Mouse (Mus musculus): ENCODE data around the gene Dkkl1. TPM values are rescaled to one million over a fixed set of nuclear protein-coding genes. Genes with fewer than 3 reads are reported as not detected.

Gene Dkkl1
- polyA plus RNA-seq, 1 experiment from 2014 or later = 3.1 TPM

GRCm38 (mm10) chr7:45191803-45192363 lies 20.1 kb downstream of the Dkkl1 start:
- DNase-seq (ENCODE audit: low spot score) (peak; percentile 34), ATAC-seq (ENCODE audit: insufficient read depth, low FRiP score, low TSS enrichment) (no peak)
- no peak overlapping the region for H3K27ac ChIP-seq (ENCODE audit: low read depth, low read length)
- 0 out of 2 replicates have a peak, but pooled peaks cover 2% of the 10 kb centered on the region for H3K4me1 ChIP-seq (ENCODE audit: control insufficient read depth, insufficient read depth, low read length)
- no peak overlapping the region for H3K9ac ChIP-seq (ENCODE audit: low read length)
- no peaks in the 10 kb centered on the region for H3K36me3 ChIP-seq (ENCODE audit: control insufficient read depth, insufficient read depth, low read length)
- 19% methylated on average over 8 of the region's 8 CpGs for WGBS
- no peak overlapping the region for H3K4me2 ChIP-seq (ENCODE audit: low read depth)
- H3K9me3 ChIP-seq (ENCODE audit: control insufficient read depth, low read length) = no peaks in the 10 kb centered on the region
- peaks cover 7% of the 10 kb centered on the region; the same call in 1 of the 2 replicates for H3K27me3 ChIP-seq (ENCODE audit: control insufficient read depth, insufficient read depth, low read length)
- no peak overlapping the region for H3K4me3 ChIP-seq (ENCODE audit: low read depth, low read length)

GRCm38 (mm10) chr7:45191161-45191560 lies 20.8 kb downstream of the Dkkl1 start:
- DNase-seq (ENCODE audit: low spot score) (no peak), ATAC-seq (ENCODE audit: insufficient read depth, low FRiP score, low TSS enrichment) (no peak)
- no peak overlapping the region for H3K27ac ChIP-seq (ENCODE audit: low read depth, low read length)
- no peak overlapping the region for H3K4me2 ChIP-seq (ENCODE audit: low read depth)
- H3K9ac ChIP-seq (ENCODE audit: low read length) = no peak overlapping the region
- no peaks in the 10 kb centered on the region for H3K9me3 ChIP-seq (ENCODE audit: control insufficient read depth, low read length)
- H3K36me3 ChIP-seq (ENCODE audit: control insufficient read depth, insufficient read depth, low read length) = no peaks in the 10 kb centered on the region
- H3K4me3 ChIP-seq (ENCODE audit: low read depth, low read length) = no peak overlapping the region
- H3K27me3 ChIP-seq (ENCODE audit: control insufficient read depth, insufficient read depth, low read length) = peaks cover 7% of the 10 kb centered on the region; the same call in 1 of the 2 replicates
- 73% methylated on average over 2 of the region's 2 CpGs for WGBS
- 0 out of 2 replicates have a peak, but pooled peaks cover 2% of the 10 kb centered on the region for H3K4me1 ChIP-seq (ENCODE audit: control insufficient read depth, insufficient read depth, low read length)

GRCm38 (mm10) chr7:45190186-45190585 lies 21.8 kb downstream of the Dkkl1 start:
- no peaks in the 10 kb centered on the region for H3K36me3 ChIP-seq (ENCODE audit: control insufficient read depth, insufficient read depth, low read length)
- no peak overlapping the region for H3K9ac ChIP-seq (ENCODE audit: low read length)
- no peaks in the 10 kb centered on the region for H3K9me3 ChIP-seq (ENCODE audit: control insufficient read depth, low read length)
- ATAC-seq (ENCODE audit: insufficient read depth, low FRiP score, low TSS enrichment) = no peak
- H3K4me2 ChIP-seq (ENCODE audit: low read depth) = no peak overlapping the region
- DNase-seq (ENCODE audit: low spot score) = no peak
- 0 out of 2 replicates have a peak, but pooled peaks cover 2% of the 10 kb centered on the region for H3K4me1 ChIP-seq (ENCODE audit: control insufficient read depth, insufficient read depth, low read length)
- no peak overlapping the region for H3K27ac ChIP-seq (ENCODE audit: low read depth, low read length)
- 93% methylated on average over 6 of the region's 6 CpGs for WGBS
- H3K4me3 ChIP-seq (ENCODE audit: low read depth, low read length) = no peak overlapping the region
- peaks cover 11% of the 10 kb centered on the region; the same call in 1 of the 2 replicates for H3K27me3 ChIP-seq (ENCODE audit: control insufficient read depth, insufficient read depth, low read length)

- H3K9me3 ChIP-seq (ENCODE audit: control insufficient read depth, low read length) = no peaks in the 10 kb centered on the region
- H3K4me1 ChIP-seq (ENCODE audit: control insufficient read depth, insufficient read depth, low read length) = 0 out of 2 replicates have a peak, but pooled peaks cover 2% of the 10 kb centered on the region
- 53% methylated on average over 16 of the region's 16 CpGs for WGBS
- H3K4me2 ChIP-seq (ENCODE audit: low read depth) = no peak overlapping the region
- DNase-seq (ENCODE audit: low spot score) = no peak
- no peak overlapping the region for H3K4me3 ChIP-seq (ENCODE audit: low read depth, low read length)
- ATAC-seq (ENCODE audit: insufficient read depth, low FRiP score, low TSS enrichment) = no peak
- H3K27ac ChIP-seq (ENCODE audit: low read depth, low read length) = no peak overlapping the region
- H3K9ac ChIP-seq (ENCODE audit: low read length) = no peak overlapping the region
- no peaks in the 10 kb centered on the region for H3K36me3 ChIP-seq (ENCODE audit: control insufficient read depth, insufficient read depth, low read length)
- H3K27me3 ChIP-seq (ENCODE audit: control insufficient read depth, insufficient read depth, low read length) = peaks cover 16% of the 10 kb centered on the region
These were observed 22.3 kb downstream of the Dkkl1 start for GRCm38 (mm10) chr7:45189600-45189999.

- H3K4me2 ChIP-seq (ENCODE audit: low read depth) = no peak overlapping the region
- 67% methylated on average over 7 of the region's 7 CpGs for WGBS
- H3K4me3 ChIP-seq (ENCODE audit: low read depth, low read length) = no peak overlapping the region
- peaks cover 53% of the 10 kb centered on the region for H3K27me3 ChIP-seq (ENCODE audit: control insufficient read depth, insufficient read depth, low read length)
- H3K9ac ChIP-seq (ENCODE audit: low read length) = no peak overlapping the region
- no peaks in the 10 kb centered on the region for H3K9me3 ChIP-seq (ENCODE audit: control insufficient read depth, low read length)
- ATAC-seq (ENCODE audit: insufficient read depth, low FRiP score, low TSS enrichment) = no peak
- no peaks in the 10 kb centered on the region for H3K36me3 ChIP-seq (ENCODE audit: control insufficient read depth, insufficient read depth, low read length)
- no peak overlapping the region for H3K27ac ChIP-seq (ENCODE audit: low read depth, low read length)
- DNase-seq (ENCODE audit: low spot score) = no peak
- peaks cover 8% of the 10 kb centered on the region; the same call in 1 of the 2 replicates for H3K4me1 ChIP-seq (ENCODE audit: control insufficient read depth, insufficient read depth, low read length)
These were observed 26.0 kb downstream of the Dkkl1 start for GRCm38 (mm10) chr7:45185921-45186320.

GRCm38 (mm10) chr7:45183672-45184071 lies 28.3 kb downstream of the Dkkl1 start:
- Histone ChIP-seq H3K36me3 (ENCODE audit: control insufficient read depth, insufficient read depth, low read length) (no peaks in the 10 kb centered on the region), H3K4me2 (ENCODE audit: low read depth) (no peak overlapping the region), H3K9ac (ENCODE audit: low read length) (no peak overlapping the region), H3K4me3 (ENCODE audit: low read depth, low read length) (no peak overlapping the region), H3K27ac (ENCODE audit: low read depth, low read length) (no peak overlapping the region), H3K4me1 (ENCODE audit: control insufficient read depth, insufficient read depth, low read length) (peaks cover 8% of the 10 kb centered on the region; the same call in 1 of the 2 replicates), H3K9me3 (ENCODE audit: control insufficient read depth, low read length) (no peaks in the 10 kb centered on the region), H3K27me3 (ENCODE audit: control insufficient read depth, insufficient read depth, low read length) (peaks cover 69% of the 10 kb centered on the region)
- 71% methylated on average over 7 of the region's 7 CpGs for WGBS
- ATAC-seq (ENCODE audit: insufficient read depth, low FRiP score, low TSS enrichment) = no peak
- DNase-seq (ENCODE audit: low spot score) = no peak

- Histone ChIP-seq H3K27me3 (ENCODE audit: control insufficient read depth, insufficient read depth, low read length) (peaks cover 79% of the 10 kb centered on the region), H3K4me1 (ENCODE audit: control insufficient read depth, insufficient read depth, low read length) (peaks cover 8% of the 10 kb centered on the region; the same call in 1 of the 2 replicates), H3K9ac (ENCODE audit: low read length) (no peak overlapping the region), H3K27ac (ENCODE audit: low read depth, low read length) (no peak overlapping the region), H3K9me3 (ENCODE audit: control insufficient read depth, low read length) (no peaks in the 10 kb centered on the region), H3K4me3 (ENCODE audit: low read depth, low read length) (peak overlapping the region; percentile 4; the same call in 1 of the 2 replicates), H3K4me2 (ENCODE audit: low read depth) (peak overlapping the region; percentile 43), H3K36me3 (ENCODE audit: control insufficient read depth, insufficient read depth, low read length) (no peaks in the 10 kb centered on the region)
- 18% methylated on average over 11 of the region's 11 CpGs for WGBS
- no peak for DNase-seq (ENCODE audit: low spot score)
- no peak for ATAC-seq (ENCODE audit: insufficient read depth, low FRiP score, low TSS enrichment)
These were observed 29.3 kb downstream of the Dkkl1 start for GRCm38 (mm10) chr7:45182606-45183005.

GRCm38 (mm10) chr7:45182199-45182601 lies 29.7 kb downstream of the Dkkl1 start:
- under 1% methylated on average over 34 of the region's 34 CpGs for WGBS
- Histone ChIP-seq H3K4me3 (ENCODE audit: low read depth, low read length) (peak overlapping the region; percentile 4), H3K27me3 (ENCODE audit: control insufficient read depth, insufficient read depth, low read length) (peaks cover 83% of the 10 kb centered on the region), H3K9me3 (ENCODE audit: control insufficient read depth, low read length) (no peaks in the 10 kb centered on the region), H3K4me2 (ENCODE audit: low read depth) (peak overlapping the region; percentile 43), H3K9ac (ENCODE audit: low read length) (no peak overlapping the region), H3K27ac (ENCODE audit: low read depth, low read length) (no peak overlapping the region), H3K4me1 (ENCODE audit: control insufficient read depth, insufficient read depth, low read length) (peaks cover 8% of the 10 kb centered on the region; the same call in 1 of the 2 replicates), H3K36me3 (ENCODE audit: control insufficient read depth, insufficient read depth, low read length) (no peaks in the 10 kb centered on the region)
- DNase-seq (ENCODE audit: low spot score) = peak; percentile 87
- peak; percentile 85 for ATAC-seq (ENCODE audit: insufficient read depth, low FRiP score, low TSS enrichment)

- 3% methylated on average over 29 of the region's 35 CpGs for WGBS
These were observed 30.4 kb downstream of the Dkkl1 start for GRCm38 (mm10) chr7:45181540-45181939.

More at GRCm38 (mm10) chr7:45181540-45181939, 30.4 kb downstream of the Dkkl1 start:
- H3K4me2 ChIP-seq (ENCODE audit: low read depth) = no peak overlapping the region; the same call in 1 of the 2 replicates
- peaks cover 90% of the 10 kb centered on the region for H3K27me3 ChIP-seq (ENCODE audit: control insufficient read depth, insufficient read depth, low read length)
- H3K9ac ChIP-seq (ENCODE audit: low read length) = no peak overlapping the region
- no peaks in the 10 kb centered on the region for H3K9me3 ChIP-seq (ENCODE audit: control insufficient read depth, low read length)
- no peak for DNase-seq (ENCODE audit: low spot score)
- H3K4me3 ChIP-seq (ENCODE audit: low read depth, low read length) = peak overlapping the region; percentile 10; the same call in 1 of the 2 replicates
- ATAC-seq (ENCODE audit: insufficient read depth, low FRiP score, low TSS enrichment) = no peak
- H3K4me1 ChIP-seq (ENCODE audit: control insufficient read depth, insufficient read depth, low read length) = peaks cover 8% of the 10 kb centered on the region; the same call in 1 of the 2 replicates
- no peak overlapping the region for H3K27ac ChIP-seq (ENCODE audit: low read depth, low read length)
- no peaks in the 10 kb centered on the region for H3K36me3 ChIP-seq (ENCODE audit: control insufficient read depth, insufficient read depth, low read length)
